Mouse (Mus musculus): ENCODE results near the gene Cdc42se1.
A peak's percentile ranks its signal among the peaks of the same experiment; 100 is the strongest.

Gene Cdc42se1

DNA sequence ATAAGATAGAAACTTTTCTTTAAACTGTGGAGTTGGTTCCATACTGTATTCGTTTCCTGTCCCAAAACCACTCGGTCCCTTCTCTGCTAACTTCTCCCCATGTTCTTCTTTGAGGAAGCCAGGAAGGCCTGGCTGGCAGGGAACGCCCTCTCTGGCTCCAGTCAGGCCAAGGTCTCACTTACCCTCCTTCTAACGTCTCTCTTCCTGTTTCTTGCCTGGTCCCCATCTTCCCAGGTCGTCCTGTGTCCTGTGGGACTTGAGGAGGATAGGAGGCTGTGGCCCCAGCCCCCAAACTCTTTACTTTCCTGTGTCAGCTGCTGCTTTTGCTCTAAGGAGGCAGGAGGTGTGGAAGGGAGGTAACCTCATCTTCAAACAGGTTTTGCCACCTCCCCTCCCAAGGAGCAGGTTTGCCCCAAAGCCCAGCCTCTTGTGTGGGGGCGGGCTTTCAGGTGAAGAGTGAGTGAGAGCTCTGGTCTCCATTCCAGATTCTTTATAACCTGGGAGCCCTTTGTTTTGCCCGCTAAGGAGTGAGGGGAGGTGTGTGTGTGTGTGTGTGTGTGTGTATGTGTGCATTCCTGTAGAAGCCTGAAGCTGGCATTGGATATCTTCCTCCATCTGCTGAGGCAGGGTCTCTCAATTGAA is 22.4 kb downstream of the Cdc42se1 start, which contains the start of gene Bnipl:
Gene Bnipl, minus strand, starts transcription at position 411 of the 642 bp plus-strand sequence.
- DNase-seq (ENCODE audit: low read depth): no peak

DNA sequence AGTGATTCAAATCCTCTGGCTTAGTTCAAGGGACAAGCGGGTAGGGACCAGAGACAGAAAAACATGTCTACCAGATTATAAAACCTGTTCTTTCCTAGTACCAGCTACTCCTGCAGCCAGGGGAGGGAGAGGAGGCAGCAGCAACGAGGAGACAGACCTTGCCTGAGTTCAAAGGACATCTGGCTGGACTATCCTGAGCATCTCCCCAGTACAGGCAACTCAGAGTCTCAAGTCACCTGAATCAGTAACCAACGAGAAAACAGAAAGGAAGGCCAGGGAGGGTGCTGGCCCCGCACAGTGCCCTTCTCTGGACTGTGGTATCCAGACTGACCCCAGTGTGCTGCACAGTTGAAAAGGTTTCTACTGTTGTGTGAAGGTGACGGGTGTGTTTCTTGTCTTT is 28.4 kb downstream of the Cdc42se1 start:
- no peak for DNase-seq (ENCODE audit: low read depth)

- DNase-seq (ENCODE audit: low read depth): no peak
These were observed 33.4 kb downstream of the Cdc42se1 start for GRCm38 (mm10) chr3:95261975-95262374.

DNA sequence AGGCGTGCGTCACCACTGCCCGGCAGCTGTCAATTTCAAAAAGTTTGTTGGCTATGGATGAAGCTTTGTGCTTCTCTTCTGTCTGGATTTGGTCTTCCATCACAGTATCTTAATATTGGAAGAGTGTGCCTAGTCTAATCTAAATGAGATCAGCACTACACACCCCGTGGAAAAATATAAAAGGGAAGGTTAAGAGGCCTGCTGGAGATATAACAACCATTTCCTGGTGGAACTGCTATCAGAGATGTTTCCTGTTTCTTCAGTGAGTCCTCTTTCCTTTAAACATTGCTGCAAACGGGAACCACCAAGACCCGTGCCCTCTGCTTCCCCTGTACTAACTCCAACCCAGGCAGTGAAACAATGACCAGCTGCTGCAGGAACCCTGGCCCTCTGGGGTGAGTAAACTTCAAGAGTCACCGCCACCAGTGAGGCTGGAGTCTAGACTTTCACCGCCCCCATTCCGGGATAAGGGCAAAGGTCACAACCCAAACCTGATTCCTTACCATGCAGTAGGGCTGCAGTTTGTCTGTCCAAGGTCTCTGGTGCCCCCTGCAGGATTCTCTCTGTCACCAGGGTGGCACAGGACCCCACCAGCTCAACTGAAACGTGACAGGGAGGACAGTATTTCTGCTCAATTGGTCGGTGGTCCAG is 34.7 kb downstream of the Cdc42se1 start:
- DNase-seq (ENCODE audit: low read depth): peak; percentile 86

DNA sequence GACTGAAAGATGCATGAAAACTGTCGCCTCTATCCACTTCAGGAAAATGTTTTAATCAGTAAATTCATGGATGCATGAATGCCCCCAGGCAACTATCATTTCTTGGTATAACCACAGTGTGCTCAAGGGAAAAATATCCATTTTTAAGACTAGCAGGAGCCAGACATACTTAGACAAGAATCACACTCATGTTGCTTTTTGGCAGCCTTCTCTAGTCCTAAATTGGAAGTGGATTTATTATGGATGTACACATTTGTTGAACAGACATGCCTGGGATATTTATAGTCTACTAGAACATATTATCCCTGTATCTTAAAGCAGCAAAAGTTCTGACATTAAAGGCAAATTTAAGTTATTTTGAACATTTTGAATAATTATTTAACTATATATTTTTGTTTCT is 36.2 kb downstream of the Cdc42se1 start:
- no peak for DNase-seq (ENCODE audit: low read depth)

GRCm38 (mm10) chr3:95266052-95266451 is 37.5 kb downstream of the Cdc42se1 start:
- no peak for DNase-seq (ENCODE audit: low read depth)

- no peak for DNase-seq (ENCODE audit: low read depth)
These were observed 39.3 kb downstream of the Cdc42se1 start for GRCm38 (mm10) chr3:95267855-95268254.

DNA sequence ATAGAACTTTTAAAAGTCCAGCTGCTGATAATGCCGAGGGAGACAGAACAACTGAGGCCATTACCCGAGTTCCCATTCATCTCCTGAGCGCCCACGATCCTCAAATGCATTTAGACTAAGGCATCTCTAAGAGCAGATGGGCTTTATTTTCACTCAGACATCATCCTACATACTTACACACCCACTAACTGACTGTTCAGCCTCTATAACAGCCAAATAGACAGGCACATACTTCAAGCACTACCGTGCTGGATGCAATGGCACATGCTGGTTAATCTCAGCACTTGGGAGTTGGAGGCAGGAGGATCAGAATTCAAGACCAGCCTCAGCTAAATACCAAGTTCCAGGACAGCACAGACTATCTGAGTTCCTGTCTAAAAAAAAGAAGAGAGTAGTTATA is 41.3 kb downstream of the Cdc42se1 start:
- no peak for DNase-seq (ENCODE audit: low read depth)

GRCm38 (mm10) chr3:95270766-95271364 is 42.3 kb downstream of the Cdc42se1 start:
- no peak for DNase-seq (ENCODE audit: low read depth)

- no peak for DNase-seq (ENCODE audit: low read depth)
These were observed 44.9 kb downstream of the Cdc42se1 start for GRCm38 (mm10) chr3:95273471-95273870.

- no peak for DNase-seq (ENCODE audit: low read depth)
These were observed 45.9 kb downstream of the Cdc42se1 start for GRCm38 (mm10) chr3:95274453-95274852.

DNA sequence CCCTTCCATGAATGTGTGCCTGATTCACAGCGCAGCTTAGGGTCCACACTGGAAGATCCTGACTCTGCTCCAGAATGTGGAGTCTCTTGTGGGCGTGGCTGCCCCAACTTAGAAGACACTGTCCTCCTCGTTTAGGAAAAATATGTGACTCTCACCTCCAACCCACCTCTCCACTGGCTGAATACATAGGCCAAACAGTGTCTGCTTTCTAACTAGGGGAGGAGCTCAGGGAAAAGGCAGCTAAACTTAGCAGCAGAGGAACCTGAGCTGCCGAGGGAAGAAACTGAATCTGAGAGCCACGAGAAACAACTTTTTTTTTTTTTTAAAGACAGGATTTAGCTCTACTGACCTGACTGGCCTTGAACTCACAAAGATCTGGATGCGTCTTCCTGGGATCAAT is 46.6 kb downstream of the Cdc42se1 start:
- no peak for DNase-seq (ENCODE audit: low read depth)

- no peak for DNase-seq (ENCODE audit: low read depth)
These were observed 47.9 kb downstream of the Cdc42se1 start for GRCm38 (mm10) chr3:95276428-95276934.

- no peak for DNase-seq (ENCODE audit: low read depth)
These were observed 48.6 kb downstream of the Cdc42se1 start for GRCm38 (mm10) chr3:95277149-95277551.

GRCm38 (mm10) chr3:95280747-95281146 is 52.2 kb downstream of the Cdc42se1 start:
- DNase-seq (ENCODE audit: low read depth): peak; percentile 52

GRCm38 (mm10) chr3:95281216-95282126 is 52.9 kb downstream of the Cdc42se1 start, which contains the start of the genes Mindy1 and Prune1:
TSS of gene Mindy1 (plus strand) at chr3:95281345.
TSS of gene Prune1 (minus strand) at chr3:95282076.
- DNase-seq (ENCODE audit: low read depth): peak; percentile 98

DNA sequence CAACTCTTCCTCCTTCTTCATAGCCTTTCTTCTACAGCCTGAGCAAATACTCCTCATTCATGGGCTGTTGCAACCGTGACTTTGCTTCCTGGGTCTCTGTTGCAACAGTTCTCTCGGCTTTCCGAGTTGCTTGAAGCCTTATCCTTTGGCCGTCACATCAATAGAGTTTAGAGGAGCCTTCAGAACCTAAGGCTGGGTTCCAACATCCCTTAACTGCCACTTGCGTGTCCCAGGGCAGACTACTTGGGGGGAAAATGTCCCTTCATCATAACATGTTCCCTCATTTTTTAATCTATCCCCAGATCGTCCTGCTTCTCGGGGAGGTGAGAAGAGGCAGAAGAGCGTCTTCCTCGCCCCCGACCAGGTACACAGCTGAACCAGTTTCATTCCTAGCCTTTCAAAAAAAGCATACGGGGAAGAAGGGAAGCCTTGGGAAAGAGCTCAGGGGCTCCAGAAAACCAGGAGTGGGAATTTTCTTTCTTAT is 53.9 kb downstream of the Cdc42se1 start:
- DNase-seq (ENCODE audit: low read depth): no peak

GRCm38 (mm10) chr3:95282865-95283588 is 54.5 kb downstream of the Cdc42se1 start:
- DNase-seq (ENCODE audit: low read depth): peak; percentile 70

GRCm38 (mm10) chr3:95283589-95283941 is 55.0 kb downstream of the Cdc42se1 start:
- DNase-seq (ENCODE audit: low read depth): no peak

DNA sequence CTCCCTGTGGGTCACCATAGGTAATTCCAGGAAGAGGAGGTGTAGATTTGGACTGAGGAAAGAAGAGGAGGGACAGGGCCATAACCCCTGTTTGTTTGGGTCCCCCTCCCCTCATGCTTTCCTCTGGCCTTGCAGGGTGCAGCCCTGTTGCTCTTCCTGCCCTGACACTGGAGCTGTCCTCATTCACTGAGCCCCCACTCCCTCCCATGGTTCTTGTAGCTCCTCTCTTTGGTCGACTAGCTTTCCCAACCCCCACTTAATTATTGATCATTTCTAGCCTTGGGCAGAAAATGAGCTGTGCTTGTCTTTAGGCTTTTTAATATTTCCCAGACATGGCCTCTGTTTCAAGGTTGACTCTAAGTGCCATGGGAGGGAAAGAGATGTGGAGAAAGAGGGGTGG is 55.5 kb downstream of the Cdc42se1 start:
- DNase-seq (ENCODE audit: low read depth): no peak
